Mouse (Mus musculus) left cerebral cortex, adult 18-20 months (tissue): ENCODE results near the gene Ugt8a. TPM values are rescaled to one million over a fixed set of nuclear protein-coding genes. Genes with fewer than 3 reads are reported as not detected.
A peak's percentile ranks its signal among the peaks of the same experiment; 100 is the strongest.

ENCODE experiments used
- DNase-seq, 2 experiments: peaks; one replicate each; pipeline ENCODE4 v3.0.0; 2021 to 2022; ENCODE audit warnings: low spot score in 2 of 2, mixed read lengths in 1 of 2
- total RNA-seq, 2 experiments: library from RNA; stranded (reverse); gene quantifications; 2 replicates each; pipeline ENCODE4 v1.2.3; 2021

The Ugt8a gene
- total RNA-seq, 2 experiments from 2014 or later, result 17.3 to 21.2 TPM

DNA sequence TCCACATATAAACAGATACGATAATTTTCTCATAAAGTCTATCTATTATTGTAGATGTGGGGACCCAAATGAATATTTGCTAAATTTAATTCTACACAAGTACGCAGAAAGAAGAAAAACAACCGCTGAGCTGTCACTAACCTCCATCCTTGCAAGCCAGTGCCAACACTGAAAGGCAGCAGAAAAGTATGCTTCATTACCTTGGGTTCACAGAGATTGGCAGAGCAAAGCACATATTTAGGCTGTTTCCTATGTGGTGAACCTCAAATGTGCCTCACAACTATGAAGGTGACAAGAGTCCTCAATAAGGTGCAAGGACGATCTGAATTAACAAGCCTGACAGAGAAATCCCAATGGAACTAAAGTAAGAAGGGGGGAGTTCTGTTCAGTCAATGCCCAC lies 64.0 kb downstream of the Ugt8a start:
- DNase-seq, result no peak

DNA sequence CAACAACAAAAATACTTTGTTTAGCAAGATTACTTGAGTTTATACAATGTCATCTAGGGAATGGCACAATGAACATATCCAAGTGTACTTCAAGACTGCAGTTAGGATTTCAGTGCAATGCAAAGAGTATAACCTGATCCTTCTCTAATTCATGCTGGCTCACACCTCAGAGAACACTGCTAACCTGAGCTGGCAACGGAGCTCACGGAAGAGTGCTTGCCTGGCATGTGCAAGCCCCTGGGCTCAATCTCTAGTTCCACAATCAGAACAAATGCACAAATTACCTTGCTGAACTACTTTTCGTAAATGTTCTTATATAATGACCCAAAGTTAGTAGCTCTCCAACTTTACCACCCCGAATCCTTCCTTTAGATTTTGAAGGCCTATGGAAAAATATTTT lies 68.5 kb downstream of the Ugt8a start:
- DNase-seq, result no peak

- no peak for DNase-seq
These were observed 76.8 kb downstream of the Ugt8a start for GRCm38 (mm10) chr3:125861601-125862000.

GRCm38 (mm10) chr3:125849163-125849872 lies 89.1 kb downstream of the Ugt8a start:
- DNase-seq, result peak; percentile 7 to 13

DNA sequence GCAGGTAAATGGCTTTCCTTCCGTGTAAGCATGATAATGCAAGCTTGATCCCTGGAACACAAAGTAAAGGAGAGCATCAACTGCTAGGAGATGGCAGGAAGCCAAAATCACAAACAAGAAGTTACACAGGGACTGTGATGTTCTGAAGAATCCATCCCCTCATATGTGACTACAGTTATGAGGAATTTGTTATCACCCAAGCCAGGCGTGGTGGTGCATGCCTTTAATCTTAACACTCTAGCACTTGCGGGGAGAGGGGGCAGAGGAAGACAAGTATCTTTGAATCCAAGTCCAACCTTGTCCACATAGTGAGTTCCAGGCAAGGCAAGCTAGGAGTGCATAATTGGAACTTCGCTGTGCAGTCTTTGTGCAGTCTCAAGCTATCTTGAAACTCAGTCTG lies 110.4 kb downstream of the Ugt8a start:
- DNase-seq, result no peak

- no peak for DNase-seq
These were observed 111.2 kb downstream of the Ugt8a start for GRCm38 (mm10) chr3:125827256-125827655.

- no peak for DNase-seq
These were observed 118.7 kb downstream of the Ugt8a start for GRCm38 (mm10) chr3:125819741-125820140.
